Mouse (Mus musculus): ENCODE measurements at regions not wholly inside any gene's neighbourhood (a gene's known extent, or its start where the extent isn't known, plus 50 kb on each side); places are given as distances from the start of the nearest gene placed in this dataset.

GRCm38 (mm10) chr3:53992993-53993392 lies 129.4 kb upstream of the Ufm1 start:
- TF ChIP-seq USF1 (IDR thresholded peaks at IDR 0.05; ENCODE audit: low read depth) = no peak
- TF ChIP-seq MYOG (IDR thresholded peaks at IDR 0.05; ENCODE audit: control insufficient read depth, extremely low read depth, insufficient read length) = no peak
- TF ChIP-seq CTCF (IDR thresholded peaks at IDR 0.05; ENCODE audit: control insufficient read depth, insufficient read depth, insufficient read length) = no peak
- TF ChIP-seq CEBPB (IDR thresholded peaks at IDR 0.05; ENCODE audit: low read depth) = no peak
- TF ChIP-seq MAX (IDR thresholded peaks at IDR 0.05) = no peak
- no peak for TF ChIP-seq MYOD1 (IDR thresholded peaks at IDR 0.05; ENCODE audit: control insufficient read depth, insufficient read length, low read depth)
